In genomic region chr7:25706578-25707170, GRCm38 (mm10) we compare ENCODE assay signal across 9 mouse cellular contexts. TPM values are rescaled to one million over a fixed set of nuclear protein-coding genes. Genes with fewer than 3 reads are reported as not detected.
DNase-seq lines count a peak whose midpoint lies in the region; ATAC-seq and TF ChIP-seq lines count a peak whose summit lies in the region.
"Had no signal": no experiment of that assay in that cellular context is flagged by ENCODE, and none has a peak within 500 bp of the region (broad histone marks: within the 10 kb centered on the region; RNA-seq: fewer than 3 reads in every experiment).

No protein-coding gene starts in this region.

- intact Hi-C loops in heart, postnatal 14 days (cut with DNase I) = no loop called here
- intact Hi-C loops in gastrocnemius, postnatal 14 days (cut with DNase I; ENCODE audit: low total_unique reads) = no loop called here

- WGBS in lung, postnatal 0 days = 36% methylated on average over 7 of the region's 7 CpGs
- WGBS in lung, adult 2 months = 38% methylated on average over 7 of the region's 7 CpGs
- WGBS in limb, embryonic 13.5 days = 65% methylated on average over 7 of the region's 7 CpGs
- WGBS in stomach, embryonic 15.5 days = 40% methylated on average over 7 of the region's 7 CpGs
- 89% methylated on average over 7 of the region's 7 CpGs for WGBS in cerebellum, adult 2 months

- no peak for TF ChIP-seq EP300 in lung, postnatal 0 days (IDR thresholded peaks at IDR 0.05)

- no peak for TF ChIP-seq CTCF in lung, postnatal 0 days (IDR thresholded peaks at IDR 0.05)
- TF ChIP-seq CTCF in lung, adult 2 months (IDR thresholded peaks at IDR 0.05; ENCODE audit: insufficient read depth, low read length) = no peak
- no peak for TF ChIP-seq CTCF in cerebellum, adult 2 months (IDR thresholded peaks at IDR 0.05; ENCODE audit: borderline replicate concordance, insufficient read depth, low read depth, low read length)

- H3K27ac ChIP-seq in lung, postnatal 0 days (ENCODE audit: low read length) = peak overlapping the region; percentile 75
- peak overlapping the region; percentile 28; the same call in 1 of the 2 replicates for H3K27ac ChIP-seq in limb, embryonic 13.5 days
- peak overlapping the region; percentile 48 for H3K27ac ChIP-seq in stomach, embryonic 15.5 days
- H3K27ac ChIP-seq in cerebellum, adult 2 months (ENCODE audit: insufficient read depth, low read length) = no peak overlapping the region

- H3K4me2 ChIP-seq in lung, postnatal 0 days (replicated peaks; ENCODE audit: low read depth, low read length) = no peak overlapping the region
- H3K4me2 ChIP-seq in limb, embryonic 13.5 days (replicated peaks) = no peak overlapping the region
- H3K4me2 ChIP-seq in stomach, embryonic 15.5 days = no peak overlapping the region
- H3K4me2 ChIP-seq: midbrain, embryonic 13.5 days had no signal

- 0 out of 2 replicates have a peak, but pooled peaks have one; percentile 0 for ATAC-seq in lung, postnatal 0 days
- no peak for ATAC-seq in limb, embryonic 13.5 days (ENCODE audit: low FRiP score, low read depth)
- no peak for ATAC-seq in stomach, embryonic 15.5 days (ENCODE audit: insufficient read depth, low FRiP score, low read depth)
- ATAC-seq: midbrain, embryonic 13.5 days had no signal

- H3K4me1 ChIP-seq in lung, postnatal 0 days (ENCODE audit: insufficient read depth, low read depth, low read length) = peaks cover 14% of the 10 kb centered on the region
- H3K4me1 ChIP-seq in lung, adult 2 months (ENCODE audit: control insufficient read depth, insufficient read depth, low read length) = peaks cover 29% of the 10 kb centered on the region
- H3K4me1 ChIP-seq in limb, embryonic 13.5 days = peaks cover 43% of the 10 kb centered on the region
- H3K4me1 ChIP-seq in stomach, embryonic 15.5 days = peaks cover 58% of the 10 kb centered on the region
- H3K4me1 ChIP-seq in cerebellum, adult 2 months (ENCODE audit: control insufficient read depth, insufficient read depth, low read length) = peaks cover 12% of the 10 kb centered on the region

- H3K9ac ChIP-seq in lung, postnatal 0 days (replicated peaks; ENCODE audit: low read depth) = no peak overlapping the region
- H3K9ac ChIP-seq in limb, embryonic 13.5 days = peak overlapping the region; percentile 8; the same call in 1 of the 2 replicates
- H3K9ac ChIP-seq in stomach, embryonic 15.5 days = no peak overlapping the region
- H3K9ac ChIP-seq: midbrain, embryonic 13.5 days had no signal

- no peaks in the 10 kb centered on the region for H3K9me3 ChIP-seq in lung, postnatal 0 days (ENCODE audit: low read length)
- H3K9me3 ChIP-seq in limb, embryonic 13.5 days = peaks cover 6% of the 10 kb centered on the region; the same call in 1 of the 2 replicates
- no peaks in the 10 kb centered on the region for H3K9me3 ChIP-seq in stomach, embryonic 15.5 days
- H3K9me3 ChIP-seq: midbrain, embryonic 13.5 days had no signal

- no peak for TF ChIP-seq POLR2A in lung, adult 2 months (IDR thresholded peaks at IDR 0.05; ENCODE audit: borderline replicate concordance, extremely low read depth, low read depth, low read length)
- TF ChIP-seq POLR2A in cerebellum, adult 2 months (IDR thresholded peaks at IDR 0.05; ENCODE audit: borderline replicate concordance, insufficient read depth, low read length) = no peak

- DNase-seq in heart, adult 11 months = peak; percentile 97
- no peak for DNase-seq in heart, postnatal 14 days
- peak; percentile 67 for DNase-seq in lung, postnatal 0 days (ENCODE audit: low spot score)
- DNase-seq in lung, adult 2 months = no peak
- no peak for DNase-seq in gastrocnemius, postnatal 14 days
- no peak for DNase-seq in cerebellum, adult 2 months

- H3K27me3 ChIP-seq in lung, postnatal 0 days (replicated peaks; ENCODE audit: insufficient read depth, low read length) = no peaks in the 10 kb centered on the region
- peaks cover 16% of the 10 kb centered on the region for H3K27me3 ChIP-seq in limb, embryonic 13.5 days
- H3K27me3 ChIP-seq in stomach, embryonic 15.5 days (replicated peaks) = no peaks in the 10 kb centered on the region
- no peaks in the 10 kb centered on the region for H3K27me3 ChIP-seq in cerebellum, adult 2 months (ENCODE audit: control insufficient read depth, insufficient read depth, low read length)

- H3K36me3 ChIP-seq in lung, postnatal 0 days (ENCODE audit: insufficient read depth, low read length) = no peaks in the 10 kb centered on the region
- H3K36me3 ChIP-seq in limb, embryonic 13.5 days = no peaks in the 10 kb centered on the region
- no peaks in the 10 kb centered on the region for H3K36me3 ChIP-seq in stomach, embryonic 15.5 days

- no peak overlapping the region for H3K4me3 ChIP-seq in lung, postnatal 0 days (ENCODE audit: low read depth, low read length)
- no peak overlapping the region for H3K4me3 ChIP-seq in lung, adult 2 months (replicated peaks; ENCODE audit: extremely low read depth, low read depth, low read length)
- H3K4me3 ChIP-seq in limb, embryonic 13.5 days = no peak overlapping the region
- no peak overlapping the region for H3K4me3 ChIP-seq in stomach, embryonic 15.5 days (replicated peaks)
- H3K4me3 ChIP-seq in cerebellum, adult 2 months (replicated peaks; ENCODE audit: insufficient read depth, low read depth, low read length) = no peak overlapping the region
- H3K4me3 ChIP-seq: midbrain, embryonic 13.5 days had no signal

RNA-seq across cellular contexts. Expression of gene Ccdc97, which starts 12.2 kb away (rescaled TPM):
- total RNA-seq in heart, postnatal 14 days (2021) = 10 to 100 TPM; 47.0 to 50.7 TPM
- 9.8 and 12.1 TPM in 2 replicates for polyA plus RNA-seq in lung, postnatal 0 days (2015; fragmentation: Nextera tagmentation; extraction: Ambion mirVana)
- polyA plus RNA-seq in lung, adult 2 months (2012; rRNA removed) = 60.0 and 69.2 TPM in 2 replicates
- 22.0 and 24.6 TPM in 2 replicates for polyA plus RNA-seq in limb, embryonic 13.5 days (2015; fragmentation: Nextera tagmentation; extraction: Ambion mirVana)
- polyA plus RNA-seq in stomach, embryonic 15.5 days (2015; fragmentation: Nextera tagmentation; extraction: Ambion mirVana) = 16.9 and 19.6 TPM in 2 replicates
- total RNA-seq in gastrocnemius, postnatal 14 days (2021) = 10 to 100 TPM; 31.4 to 31.8 TPM
- 59.3 and 62.7 TPM in 2 replicates for polyA plus RNA-seq in cerebellum, adult 2 months (2012; rRNA removed)

RNA-seq across cellular contexts. Expression of gene Tgfb1, which starts 19.9 kb away (rescaled TPM):
- total RNA-seq in heart, postnatal 14 days (2021) = 10 to 100 TPM; 31.7 to 36.1 TPM
- polyA plus RNA-seq in lung, postnatal 0 days (2015; fragmentation: Nextera tagmentation; extraction: Ambion mirVana) = 6.6 and 9.0 TPM in 2 replicates
- 68.3 and 71.1 TPM in 2 replicates for polyA plus RNA-seq in lung, adult 2 months (2012; rRNA removed)
- 1.7 and 2.4 TPM in 2 replicates for polyA plus RNA-seq in limb, embryonic 13.5 days (2015; fragmentation: Nextera tagmentation; extraction: Ambion mirVana)
- polyA plus RNA-seq in stomach, embryonic 15.5 days (2015; fragmentation: Nextera tagmentation; extraction: Ambion mirVana) = 3.9 and 4.1 TPM in 2 replicates
- total RNA-seq in gastrocnemius, postnatal 14 days (2021) = 10 to 100 TPM; 13.8 to 14.4 TPM
- polyA plus RNA-seq in cerebellum, adult 2 months (2012; rRNA removed) = 4.9 and 5.0 TPM in 2 replicates

RNA-seq across cellular contexts. Expression of gene B9d2, which starts 26.1 kb away (rescaled TPM):
- 10 to 100 TPM; 11.0 to 11.3 TPM for total RNA-seq in heart, postnatal 14 days (2021)
- polyA plus RNA-seq in lung, postnatal 0 days (2015; fragmentation: Nextera tagmentation; extraction: Ambion mirVana) = 28.6 and 28.8 TPM in 2 replicates
- polyA plus RNA-seq in lung, adult 2 months (2012; rRNA removed) = 51.7 and 53.4 TPM in 2 replicates
- 25.8 and 29.0 TPM in 2 replicates for polyA plus RNA-seq in limb, embryonic 13.5 days (2015; fragmentation: Nextera tagmentation; extraction: Ambion mirVana)
- 23.2 and 25.3 TPM in 2 replicates for polyA plus RNA-seq in stomach, embryonic 15.5 days (2015; fragmentation: Nextera tagmentation; extraction: Ambion mirVana)
- total RNA-seq in gastrocnemius, postnatal 14 days (2021) = 10 to 100 TPM in 1 of 2 experiments, 1 to 10 TPM in 1; 9.7 to 11.3 TPM
- polyA plus RNA-seq in cerebellum, adult 2 months (2012; rRNA removed) = 36.9 and 37.3 TPM in 2 replicates

RNA-seq across cellular contexts. Expression of gene Tmem91, which starts 31.7 kb away (rescaled TPM):
- under 1 TPM in 1 of 2 experiments, not detected in 1; 0.37 TPM for total RNA-seq in heart, postnatal 14 days (2021)
- 1.2 and 2.0 TPM in 2 replicates for polyA plus RNA-seq in lung, postnatal 0 days (2015; fragmentation: Nextera tagmentation; extraction: Ambion mirVana)
- polyA plus RNA-seq in lung, adult 2 months (2012; rRNA removed) = 0.37 and 0.86 TPM in 2 replicates
- 3.7 and 4.9 TPM in 2 replicates for polyA plus RNA-seq in limb, embryonic 13.5 days (2015; fragmentation: Nextera tagmentation; extraction: Ambion mirVana)
- 3.0 and 4.0 TPM in 2 replicates for polyA plus RNA-seq in stomach, embryonic 15.5 days (2015; fragmentation: Nextera tagmentation; extraction: Ambion mirVana)
- under 1 TPM in 1 of 2 experiments, not detected in 1; 0.35 TPM for total RNA-seq in gastrocnemius, postnatal 14 days (2021)
- polyA plus RNA-seq in cerebellum, adult 2 months (2012; rRNA removed) = 27.2 and 27.4 TPM in 2 replicates

RNA-seq across cellular contexts. Expression of gene Exosc5, which starts 47.7 kb away (rescaled TPM):
- 10 to 100 TPM; 16.9 to 17.2 TPM for total RNA-seq in heart, postnatal 14 days (2021)
- 46.7 and 49.7 TPM in 2 replicates for polyA plus RNA-seq in lung, postnatal 0 days (2015; fragmentation: Nextera tagmentation; extraction: Ambion mirVana)
- polyA plus RNA-seq in lung, adult 2 months (2012; rRNA removed) = 53.1 and 60.8 TPM in 2 replicates
- 73.1 and 73.4 TPM in 2 replicates for polyA plus RNA-seq in limb, embryonic 13.5 days (2015; fragmentation: Nextera tagmentation; extraction: Ambion mirVana)
- polyA plus RNA-seq in stomach, embryonic 15.5 days (2015; fragmentation: Nextera tagmentation; extraction: Ambion mirVana) = 71.8 and 79.8 TPM in 2 replicates
- 10 to 100 TPM; 21.3 to 21.6 TPM for total RNA-seq in gastrocnemius, postnatal 14 days (2021)
- polyA plus RNA-seq in cerebellum, adult 2 months (2012; rRNA removed) = 42.3 and 42.8 TPM in 2 replicates

Comparison
In these comparisons a context has a peak if more than half of its experiments do, and no peak if none do; other contexts are left out.
1. DNase-seq: peak in heart, adult 11 months (single experiment) and lung, postnatal 0 days (single experiment); none in heart, postnatal 14 days (0 of 2), lung, adult 2 months (single experiment), gastrocnemius, postnatal 14 days (single experiment) and cerebellum, adult 2 months (0 of 2).